Mouse (Mus musculus) liver, postnatal 0 days (tissue): ENCODE data around the gene Arl5b.

Experiments used
- CTCF ChIP-seq: sonication (generic); IDR thresholded peaks from 2 replicates; pipeline ENCODE4 v1.5.1; 2016; ENCODE audit warnings: antibody characterized with exemption, low read depth
- EP300 ChIP-seq: IDR thresholded peaks from 2 replicates; pipeline ENCODE4 v1.6.1; 2016; ENCODE audit warnings: antibody characterized with exemption, low read depth, mild to moderate bottlenecking

- TF ChIP-seq CTCF = peak; percentile 63
- no peak for TF ChIP-seq EP300
Measured at GRCm38 (mm10) chr2:15054945-15055637, 5.9 kb downstream of the Arl5b start, which contains the start of gene Nsun6.
